Mouse (Mus musculus): ENCODE data around the gene Gipc3. TPM values are rescaled to one million over a fixed set of nuclear protein-coding genes. Genes with fewer than 3 reads are reported as not detected.

Gipc3 gene
- polyA plus RNA-seq (2012; rRNA removed; ENCODE audit: low replicate concordance), result 1.7 and 2.7 TPM in 2 replicates

DNA sequence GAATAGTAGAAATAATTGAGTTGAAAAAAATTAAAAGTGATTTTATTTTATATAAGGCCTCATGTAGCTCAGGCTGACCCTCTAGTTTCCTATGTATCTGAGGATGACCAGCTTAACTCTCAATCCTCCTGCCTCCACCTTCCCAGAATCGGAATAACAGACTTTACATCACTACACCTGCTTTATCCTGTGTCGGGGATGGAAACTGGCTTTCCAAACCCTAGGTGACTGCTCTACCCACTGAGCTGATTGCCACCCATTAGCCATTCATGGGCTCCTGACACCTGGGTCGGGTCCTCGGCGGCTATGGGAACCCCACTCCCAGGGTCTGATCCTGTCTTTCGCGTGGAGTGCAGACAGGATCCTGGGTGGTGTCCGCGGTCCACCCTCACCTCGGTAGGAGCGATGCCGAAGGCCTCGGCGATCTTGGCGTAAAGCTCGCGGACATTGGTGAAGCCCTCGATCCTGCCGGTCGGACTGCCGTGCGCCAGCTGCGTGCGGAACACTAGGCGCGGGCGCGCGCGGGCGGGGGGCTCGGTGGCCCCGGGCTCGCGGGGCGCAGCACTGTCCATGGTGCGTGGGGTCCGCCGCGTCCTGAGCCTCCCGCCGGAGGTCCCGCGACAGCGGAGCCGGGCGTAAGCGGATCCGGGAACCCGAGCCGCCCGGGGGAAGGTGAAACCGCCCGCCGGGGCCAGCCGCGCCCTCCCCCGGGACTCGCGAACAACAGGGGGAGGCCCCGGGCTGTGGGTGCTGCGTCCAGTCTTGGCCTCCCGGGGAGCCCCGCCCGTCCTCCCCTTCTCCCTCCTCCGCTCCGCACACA, at the start of gene Gipc3:
Gene Gipc3 (minus strand): TSS at position 581 of the 820 bp plus-strand sequence.

DNA sequence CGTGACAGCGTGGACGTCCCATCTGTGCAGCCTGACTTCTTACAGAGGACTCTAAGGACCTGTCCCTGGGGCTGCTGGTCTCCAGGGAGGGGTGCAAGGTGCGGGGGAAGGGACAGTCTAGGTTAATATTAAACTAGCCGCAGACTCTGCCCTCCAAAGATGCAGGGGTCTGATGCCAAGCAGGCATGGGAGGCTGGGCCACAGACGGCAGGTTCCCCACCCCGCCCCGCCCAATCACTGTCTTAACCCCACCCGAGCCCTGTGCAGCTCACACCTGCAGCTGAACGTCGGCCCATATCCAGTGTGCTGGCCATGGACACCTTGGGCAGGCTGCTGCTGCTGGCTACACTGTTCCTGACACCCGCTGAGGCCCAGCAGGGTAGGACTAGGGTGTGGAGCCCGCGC, 49.7 kb upstream of the Gipc3 start, which contains the start of gene Smim24:
Gene Smim24 (plus strand): TSS at position 271 of the 405 bp plus-strand sequence.

DNA sequence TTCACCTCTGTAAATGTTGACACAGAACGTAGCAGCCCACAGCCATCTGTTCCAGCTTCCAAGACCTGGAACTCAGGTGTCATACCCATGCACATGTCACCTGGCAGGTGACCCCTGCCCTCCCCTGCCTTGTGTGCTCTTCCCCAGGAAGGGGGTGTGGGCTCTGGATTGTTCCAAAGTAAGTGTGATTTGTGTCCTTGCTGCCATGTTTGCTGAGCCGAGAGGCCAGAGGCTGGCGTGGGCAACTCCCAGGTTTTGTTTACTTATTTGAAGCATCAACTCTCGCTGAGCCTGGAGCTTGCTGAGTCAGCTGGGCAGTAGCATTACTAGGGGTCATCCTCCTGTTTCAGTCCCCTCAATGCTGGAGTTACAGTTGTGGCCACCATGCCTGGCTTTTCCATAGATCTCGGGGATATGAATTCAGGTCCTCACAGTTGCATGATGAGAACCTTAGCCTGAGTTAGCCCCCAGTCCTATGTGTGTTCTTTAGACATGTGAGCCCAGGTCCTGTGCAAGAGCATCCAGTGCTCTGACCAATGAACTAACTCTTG, 45.5 kb upstream of the Gipc3 start, which contains the start of gene Gm48552:
Gene Gm48552 (plus strand): TSS at position 501 of the 551 bp plus-strand sequence.

DNA sequence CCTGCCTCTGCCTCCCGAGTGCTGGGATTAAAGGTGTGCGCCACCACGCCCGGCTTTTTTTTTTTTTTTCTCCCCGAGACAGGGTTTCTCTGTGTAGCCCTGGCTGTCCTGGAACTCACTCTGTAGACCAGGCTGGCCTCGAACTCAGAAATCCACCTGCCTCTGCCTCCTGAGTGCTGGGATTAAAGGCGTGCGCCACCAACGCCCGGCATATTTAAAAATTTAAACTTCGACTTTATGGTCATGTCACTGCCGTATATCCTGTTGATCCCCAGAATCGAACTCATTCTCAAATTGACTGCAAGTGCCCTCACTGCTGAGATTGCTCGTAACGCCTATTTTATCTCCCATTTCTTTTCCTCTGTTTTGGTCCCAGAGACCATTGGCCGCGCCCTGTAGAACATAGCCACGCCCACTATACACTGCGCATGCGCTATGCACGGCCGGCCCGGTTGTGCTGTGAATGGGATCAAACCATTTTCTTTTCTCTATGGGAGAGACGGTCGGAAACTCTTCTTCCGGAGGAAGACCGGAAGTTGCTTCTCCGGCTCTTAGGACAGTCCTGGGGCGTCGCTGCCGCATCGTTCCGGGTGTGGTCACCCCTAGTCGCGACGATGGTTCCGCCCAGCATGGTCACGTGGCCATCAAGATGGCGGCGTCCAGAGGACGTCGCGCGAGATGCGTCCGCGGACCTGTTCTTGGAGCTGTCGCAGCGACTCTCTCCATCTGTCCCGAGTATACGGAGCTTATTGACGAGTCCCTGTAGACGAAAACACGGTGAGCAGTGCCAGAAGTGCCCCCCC, 40.9 kb upstream of the Gipc3 start, which contains the start of the genes Dohh and Gm48551:
Gene Dohh (plus strand): TSS at position 627 of the 803 bp plus-strand sequence.
Gene Gm48551 (plus strand): TSS at position 665 of the 803 bp plus-strand sequence.

DNA sequence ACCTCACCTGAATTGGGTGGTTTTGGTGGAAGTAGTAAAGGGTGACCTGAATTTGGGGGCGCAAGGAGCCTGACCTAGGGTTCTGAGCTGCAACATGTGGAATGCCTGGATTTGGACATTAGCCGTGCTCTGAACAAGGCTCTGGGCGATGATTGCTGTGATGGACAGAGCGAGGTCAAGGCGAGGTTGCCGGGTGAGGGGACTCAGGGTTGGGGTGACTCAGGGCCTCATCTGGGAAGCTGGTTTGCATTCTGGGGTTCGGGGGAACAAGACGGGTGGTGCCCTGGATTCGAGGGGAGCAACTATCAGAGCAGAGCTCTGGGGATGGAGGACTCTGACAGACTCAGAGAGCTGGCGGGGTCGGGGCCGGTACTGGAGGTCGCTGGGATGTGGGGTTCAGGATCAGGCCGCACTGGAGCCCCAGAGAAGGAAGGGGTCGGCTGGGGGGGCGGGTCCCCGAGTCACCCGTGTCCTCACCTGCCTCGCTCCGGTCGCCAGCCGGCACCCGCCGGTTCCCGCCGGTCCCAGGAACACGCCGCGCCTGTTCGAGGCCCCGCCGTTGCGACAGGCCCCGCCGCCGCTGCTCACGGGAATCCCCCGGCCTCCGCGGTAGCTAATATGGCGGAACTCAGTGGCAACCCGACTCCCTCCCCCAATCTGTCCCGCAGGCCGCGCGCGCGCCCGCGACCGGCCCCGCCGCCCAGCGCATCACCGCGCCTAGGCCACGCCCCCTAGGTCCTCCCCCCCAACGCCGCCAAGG, 34.9 kb upstream of the Gipc3 start, which contains the start of gene Fzr1:
Gene Fzr1 (minus strand): TSS at position 724 of the 760 bp plus-strand sequence.

DNA sequence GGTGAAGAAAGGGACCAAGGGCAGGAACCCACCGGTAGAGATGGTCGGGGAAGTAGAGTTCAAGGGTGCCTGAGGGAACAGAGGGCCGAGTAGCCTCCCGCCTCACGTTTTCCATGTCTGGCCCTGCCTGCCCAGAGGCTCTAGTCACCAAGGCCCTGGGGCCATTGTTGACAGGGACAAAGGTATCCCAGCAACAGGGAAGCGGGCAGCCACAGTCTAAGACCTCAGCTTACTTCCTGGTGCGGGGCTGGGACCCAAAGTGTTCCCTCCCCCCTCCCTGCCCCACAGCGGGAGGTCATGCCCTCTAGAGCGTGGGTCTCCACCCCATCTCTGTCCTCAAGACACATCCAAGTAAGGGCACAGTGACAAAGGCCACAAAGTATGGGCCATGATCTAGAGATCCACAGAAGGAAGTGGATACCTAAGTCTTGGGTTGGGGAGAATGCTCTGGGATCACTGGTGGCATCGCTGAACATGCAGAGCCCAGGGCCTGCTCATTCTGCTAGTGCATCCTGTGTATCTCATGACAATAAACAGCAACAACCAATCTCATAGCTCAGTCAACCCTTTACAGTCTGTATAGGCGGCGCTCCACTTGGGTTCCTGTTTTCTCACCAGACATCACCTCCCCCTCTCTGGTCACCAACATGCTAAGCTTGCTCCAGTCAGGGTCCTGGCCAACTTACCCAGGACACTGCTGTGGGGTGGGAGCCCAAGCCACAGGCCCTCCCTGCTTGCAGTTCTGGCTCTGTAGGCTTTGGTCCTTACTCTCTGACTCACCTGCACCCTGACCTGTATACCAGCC, 22.8 kb upstream of the Gipc3 start, which contains the start of gene 4930404N11Rik:
Gene 4930404N11Rik (minus strand): TSS at position 145 of the 805 bp plus-strand sequence.

DNA sequence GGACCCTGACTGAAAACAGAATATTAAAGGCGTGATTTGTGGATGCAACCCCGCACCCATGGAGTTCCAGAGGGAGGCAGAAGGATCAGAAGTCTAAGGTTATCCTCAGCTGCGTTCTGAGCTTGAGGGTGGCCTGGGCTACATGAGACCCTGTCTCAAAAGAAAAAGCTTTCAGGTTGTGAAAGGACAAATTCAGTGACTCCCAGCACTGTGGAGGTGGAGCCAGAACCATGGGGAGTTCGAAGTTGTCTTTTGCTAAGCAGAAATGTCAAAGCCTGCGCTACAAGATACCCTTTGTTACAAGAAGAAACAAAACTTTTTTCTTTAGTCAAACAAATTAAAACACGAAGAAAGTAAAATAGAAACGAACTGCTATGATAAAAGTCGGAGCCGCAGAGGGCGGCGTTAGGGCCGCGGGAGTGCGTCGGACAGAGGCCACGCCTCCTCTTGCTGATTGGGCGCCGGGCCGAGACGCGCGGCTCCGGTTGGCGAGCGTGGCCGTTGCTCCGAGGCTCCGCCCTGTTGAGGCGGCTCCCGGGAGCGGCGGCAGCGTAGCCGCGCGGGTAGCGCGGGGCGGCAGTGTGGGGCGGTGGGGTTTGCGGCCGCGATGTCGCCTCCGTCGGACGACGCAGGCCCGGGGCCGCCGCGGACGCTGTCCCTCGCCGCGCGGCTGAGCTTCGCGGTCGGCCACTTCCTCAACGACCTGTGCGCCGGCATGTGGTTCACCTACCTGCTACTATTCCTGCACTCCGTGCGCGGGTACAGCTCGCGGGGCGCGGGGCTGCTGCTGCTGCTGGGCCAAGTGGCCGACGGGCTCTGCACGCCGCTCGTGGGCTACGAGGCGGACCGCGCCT, 14.2 kb upstream of the Gipc3 start, which contains the start of gene Mfsd12:
Gene Mfsd12 (plus strand): TSS at position 501 of the 854 bp plus-strand sequence.

DNA sequence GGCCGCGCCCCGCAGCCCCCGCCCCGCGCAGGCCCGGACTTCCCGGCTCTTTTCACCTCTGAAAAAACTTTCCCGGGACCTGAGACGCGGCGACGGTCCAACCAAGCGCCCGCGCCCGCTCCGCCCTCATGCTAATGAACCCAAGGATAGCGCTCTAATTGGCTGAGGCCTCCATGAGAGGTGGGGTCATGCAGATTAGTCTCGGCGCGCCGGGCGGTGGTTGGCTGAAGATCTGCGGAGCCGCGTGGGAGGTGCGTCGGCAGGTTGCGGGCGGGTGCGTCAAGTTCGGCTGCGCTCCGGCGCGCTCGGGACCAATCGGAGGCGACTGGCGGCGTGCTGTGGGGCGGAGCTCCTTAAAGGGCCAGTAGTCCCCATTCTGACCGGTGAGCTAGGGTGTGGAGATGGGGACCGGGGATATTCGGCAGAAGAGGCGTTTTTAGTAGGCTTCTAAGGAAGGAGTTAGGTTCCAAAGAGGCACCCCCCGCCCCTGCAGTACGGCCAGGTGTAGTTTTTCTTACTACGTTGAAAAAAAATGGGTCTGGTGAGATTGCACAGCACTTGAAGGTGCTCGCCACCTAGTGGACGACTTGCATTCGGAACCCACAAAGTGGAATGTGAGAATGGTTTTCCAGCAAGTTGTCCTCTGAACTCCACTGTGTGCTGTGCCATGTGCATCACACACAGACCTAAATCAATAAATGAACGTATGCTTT, 7.4 kb upstream of the Gipc3 start, which contains the start of gene Hmg20b:
Gene Hmg20b (minus strand): TSS at position 130 of the 713 bp plus-strand sequence.

DNA sequence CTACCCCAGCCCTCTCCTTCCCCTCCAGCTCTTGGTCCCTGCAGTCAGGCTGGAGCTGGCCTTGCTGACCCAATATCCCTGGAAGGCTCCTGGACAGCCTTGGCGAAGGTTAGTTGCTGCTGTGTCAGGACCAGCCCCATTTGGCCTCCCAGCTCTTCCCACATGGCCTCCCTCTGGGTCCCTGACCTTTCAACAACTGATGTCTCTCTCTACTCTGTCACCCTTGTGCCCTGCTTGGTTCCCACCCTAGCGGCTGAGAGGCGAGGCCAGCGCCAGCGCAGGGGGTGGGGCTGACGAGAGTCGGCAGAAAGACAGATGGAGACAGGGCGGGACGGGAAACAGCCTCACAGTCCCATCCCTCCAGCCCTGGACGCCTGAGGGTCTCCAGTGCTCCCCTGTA, 14.7 kb downstream of the Gipc3 start, which contains the start of gene Tbxa2r:
Gene Tbxa2r (plus strand): TSS at position 346 of the 400 bp plus-strand sequence.

DNA sequence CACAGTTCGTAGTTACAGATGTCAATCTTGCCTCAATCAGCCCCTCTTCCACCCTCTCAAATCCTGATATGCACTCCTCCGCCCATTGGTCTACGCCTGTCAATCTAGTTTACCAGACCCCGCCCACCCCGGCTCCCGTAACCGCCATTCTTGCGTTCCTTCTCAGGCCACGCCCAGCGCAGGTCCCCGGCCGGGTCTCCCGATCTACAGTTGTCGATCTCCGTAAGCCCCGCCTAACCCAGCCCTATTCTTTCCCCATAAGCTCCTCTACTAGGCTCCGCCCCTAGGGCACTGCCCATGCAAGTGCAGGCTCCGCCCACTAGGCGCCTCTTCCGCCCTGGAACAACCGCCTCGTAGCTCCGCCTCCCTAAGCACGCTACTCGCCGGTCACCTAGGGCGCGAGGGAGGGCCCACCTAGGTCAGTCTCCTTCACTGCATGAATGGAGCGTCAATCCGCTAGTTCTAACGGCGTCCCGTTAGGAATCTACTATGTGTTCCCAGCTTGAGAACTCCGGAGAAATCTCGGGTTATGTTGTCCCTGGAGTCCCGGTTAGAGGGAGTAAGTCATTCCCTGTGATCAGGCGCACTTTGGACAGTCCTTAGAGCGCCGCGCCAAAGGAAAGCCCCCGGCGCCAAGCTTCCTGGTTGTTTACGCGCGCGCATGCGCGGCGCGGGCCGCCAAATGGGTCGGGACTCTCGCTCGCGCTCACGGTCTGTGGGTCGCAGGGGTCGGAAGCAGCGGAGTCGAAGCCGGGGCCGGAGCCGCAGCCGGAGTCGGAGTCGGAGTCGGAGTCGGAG, 22.3 kb downstream of the Gipc3 start, which contains the start of gene Cactin:
Gene Cactin (plus strand): TSS at position 554 of the 798 bp plus-strand sequence.

DNA sequence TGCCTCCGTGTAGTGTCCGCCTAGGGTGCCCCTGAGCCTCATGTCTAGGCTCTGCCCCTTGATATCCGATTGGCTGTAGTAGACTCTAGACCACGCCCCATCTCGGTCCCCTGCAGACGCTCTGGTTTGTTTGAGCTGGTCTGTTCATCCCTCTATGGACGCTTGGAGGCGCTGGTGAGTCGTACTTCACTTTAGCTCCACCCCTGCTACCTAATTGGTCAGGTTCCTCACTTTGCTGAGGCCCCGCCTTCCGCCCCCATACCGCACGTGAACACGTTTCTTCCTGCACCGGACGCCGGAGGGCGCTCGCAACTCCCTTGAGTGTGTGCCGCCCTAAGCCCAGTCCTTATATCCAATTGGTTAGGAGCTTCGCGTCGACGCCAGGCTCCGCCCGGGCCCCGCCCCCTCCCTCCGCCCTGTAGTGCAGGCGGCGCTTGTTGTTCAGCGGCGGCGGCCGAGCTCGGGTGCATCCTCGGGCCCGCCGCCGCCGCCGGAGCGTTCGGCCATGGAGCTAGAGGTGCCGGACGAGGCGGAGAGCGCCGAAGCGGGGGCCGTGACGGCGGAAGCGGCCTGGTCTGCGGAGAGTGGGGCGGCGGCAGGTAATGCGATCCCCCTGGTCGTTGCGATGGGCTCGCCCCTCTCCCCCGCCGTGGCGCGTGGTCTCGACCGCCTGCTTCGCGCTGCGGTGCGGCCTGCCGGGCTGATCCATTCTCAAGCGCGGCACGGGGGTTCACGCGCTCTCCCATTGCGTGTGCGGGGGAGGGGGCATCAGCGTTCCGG, 50.3 kb downstream of the Gipc3 start, which contains the start of gene Pip5k1c:
Gene Pip5k1c (plus strand): TSS at position 410 of the 780 bp plus-strand sequence.

DNA sequence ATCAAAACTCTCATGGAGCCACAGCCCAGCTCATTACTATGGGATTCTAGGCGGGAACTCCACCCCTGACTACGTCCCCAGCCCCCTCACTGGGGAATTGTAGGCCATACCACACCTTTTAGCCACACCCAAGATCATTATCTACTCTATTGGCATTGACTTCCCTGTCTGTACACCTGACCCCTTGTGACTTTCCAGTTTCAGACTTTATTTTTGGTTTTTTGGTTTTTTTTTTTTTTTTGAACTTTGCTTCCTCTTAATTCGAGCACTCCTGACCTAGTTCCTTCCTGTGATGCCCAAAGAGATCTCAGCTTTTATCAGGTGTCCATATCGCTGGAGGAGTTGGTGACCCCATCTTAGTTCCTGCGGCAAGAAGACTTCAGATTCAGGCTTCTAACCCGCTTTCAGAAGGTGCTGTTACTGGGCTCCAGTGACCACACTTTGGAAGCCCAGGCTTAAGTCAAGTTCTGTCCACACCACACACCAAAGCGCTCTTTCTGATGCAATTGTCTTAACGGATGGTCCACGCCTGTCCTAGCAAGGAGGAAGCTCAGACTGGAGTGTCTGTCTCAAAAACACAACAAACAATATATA, 51.5 kb downstream of the Gipc3 start, which contains the start of gene Tjp3:
Gene Tjp3 (minus strand): TSS at position 71 of the 594 bp plus-strand sequence.

All from mammary gland, adult 2 months (tissue).